ENCODE assay signal across 13 mouse cellular contexts in the genomic region with DNA sequence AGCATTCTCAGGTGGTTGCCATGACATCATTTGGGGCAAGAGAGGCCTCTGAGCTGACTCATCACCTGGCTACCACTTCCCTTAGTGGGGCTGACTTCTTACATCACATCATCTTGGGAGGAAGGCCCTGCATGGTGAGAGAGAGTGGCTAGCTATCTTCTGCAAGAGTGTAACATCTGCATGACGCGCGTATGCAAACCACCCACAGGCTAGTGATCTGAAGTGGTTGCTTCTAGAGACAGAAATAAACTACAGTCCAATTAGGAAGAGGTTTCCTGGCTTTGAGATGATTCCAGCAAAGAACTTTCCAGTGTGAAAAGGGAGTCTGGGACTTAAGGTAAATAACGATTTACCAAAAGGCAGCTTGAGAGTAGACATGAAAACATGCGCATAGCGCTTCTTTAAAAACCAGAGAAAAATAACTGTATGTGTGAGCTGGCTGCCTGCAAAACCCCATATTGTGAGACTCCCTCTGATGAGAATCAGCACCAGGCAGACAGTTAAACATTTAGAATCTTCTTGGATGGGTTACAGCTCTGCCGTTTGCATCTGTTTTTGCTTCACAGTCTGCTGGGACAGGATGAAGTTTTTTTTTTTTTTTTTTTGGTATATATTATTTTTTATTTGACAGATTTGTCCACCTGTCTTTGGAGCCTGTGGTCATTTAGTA.
A peak's percentile ranks its signal among the peaks of the same experiment; 100 is the strongest.
DNase-seq lines count a peak whose midpoint lies in the region; ATAC-seq and TF ChIP-seq lines count a peak whose summit lies in the region.
"Had no signal": no experiment of that assay in that cellular context is flagged by ENCODE, and none has a peak within 500 bp of the region (broad histone marks: within the 10 kb centered on the region; RNA-seq: fewer than 3 reads in every experiment).

No protein-coding gene starts in this region.

- WGBS in lung, embryonic 14.5 days = 80% methylated on average over 7 of the region's 7 CpGs
- WGBS in hindbrain, embryonic 12.5 days = 94% methylated on average over 7 of the region's 7 CpGs

- no peak overlapping the region for H3K9ac ChIP-seq in lung, embryonic 14.5 days
- H3K9ac ChIP-seq in hindbrain, embryonic 12.5 days = no peak overlapping the region
- H3K9ac ChIP-seq: hindbrain, embryonic 14.5 days; limb, embryonic 15.5 days had no signal

- H3K9me3 ChIP-seq in lung, embryonic 14.5 days (ENCODE audit: low read depth, low read length) = no peaks in the 10 kb centered on the region
- H3K9me3 ChIP-seq in hindbrain, embryonic 12.5 days (replicated peaks) = no peaks in the 10 kb centered on the region; the same call in none of the 2 replicates
- H3K9me3 ChIP-seq: limb, embryonic 15.5 days had no signal

- TF ChIP-seq CTCF in lung, embryonic 14.5 days (IDR thresholded peaks at IDR 0.05; ENCODE audit: low read depth) = no peak

- H3K4me1 ChIP-seq in lung, embryonic 14.5 days (ENCODE audit: insufficient read depth) = peaks cover 9% of the 10 kb centered on the region
- H3K4me1 ChIP-seq in hindbrain, embryonic 12.5 days = peaks cover 7% of the 10 kb centered on the region

- H3K4me3 ChIP-seq in lung, embryonic 14.5 days (ENCODE audit: low read depth, low read length) = no peak overlapping the region
- H3K4me3 ChIP-seq in hindbrain, embryonic 12.5 days = no peak overlapping the region
- H3K4me3 ChIP-seq: limb, embryonic 15.5 days had no signal

- H3K36me3 ChIP-seq in lung, embryonic 14.5 days (ENCODE audit: insufficient read depth) = no peaks in the 10 kb centered on the region
- no peaks in the 10 kb centered on the region for H3K36me3 ChIP-seq in hindbrain, embryonic 12.5 days
- H3K36me3 ChIP-seq: limb, embryonic 15.5 days had no signal

- H3K27me3 ChIP-seq in lung, embryonic 14.5 days (ENCODE audit: insufficient read depth, low read length) = no peaks in the 10 kb centered on the region
- no peaks in the 10 kb centered on the region for H3K27me3 ChIP-seq in hindbrain, embryonic 12.5 days
- H3K27me3 ChIP-seq: limb, embryonic 15.5 days had no signal

- no peak for ATAC-seq in lung, embryonic 14.5 days (ENCODE audit: insufficient read depth)
- no peak for ATAC-seq in hindbrain, embryonic 12.5 days (ENCODE audit: low FRiP score)
- ATAC-seq: midbrain, embryonic 16.5 days had no signal

- DNase-seq in lung, embryonic 14.5 days = peak; percentile 22
- no peak for DNase-seq in lung, postnatal 4 days
- peak; percentile 20 for DNase-seq in brain, embryonic 18.5 days (ENCODE audit: low read depth, low spot score)
- peak; percentile 28 for DNase-seq in induced T-regulatory cell, adult 2 months (ENCODE audit: low read depth)
- peak; percentile 35 for DNase-seq in right cerebral cortex, postnatal 25 days
- DNase-seq in heart, adult 11 months = no peak
- DNase-seq: kidney, postnatal 14 days; lung, postnatal 10 days had no signal

- 0 out of 2 replicates have a peak overlapping the region, but pooled peaks have one; percentile 12 for H3K27ac ChIP-seq in lung, embryonic 14.5 days (ENCODE audit: low read depth)
- no peak overlapping the region for H3K27ac ChIP-seq in hindbrain, embryonic 12.5 days
- H3K27ac ChIP-seq: hindbrain, embryonic 14.5 days; limb, embryonic 15.5 days had no signal

- no peak overlapping the region for H3K4me2 ChIP-seq in lung, embryonic 14.5 days
- H3K4me2 ChIP-seq in hindbrain, embryonic 12.5 days (replicated peaks) = no peak overlapping the region
- H3K4me2 ChIP-seq: heart, embryonic 11.5 days; hindbrain, embryonic 14.5 days; limb, embryonic 15.5 days had no signal

Comparison
In these comparisons a context has a peak if more than half of its experiments do, and no peak if none do; other contexts are left out.
1. DNase-seq: peak in lung, embryonic 14.5 days (single experiment), brain, embryonic 18.5 days (single experiment), induced T-regulatory cell, adult 2 months (single experiment) and right cerebral cortex, postnatal 25 days (single experiment); none in lung, postnatal 4 days (0 of 2) and heart, adult 11 months (single experiment).